ENCODE assay signal across 14 mouse cellular contexts in the genomic region with DNA sequence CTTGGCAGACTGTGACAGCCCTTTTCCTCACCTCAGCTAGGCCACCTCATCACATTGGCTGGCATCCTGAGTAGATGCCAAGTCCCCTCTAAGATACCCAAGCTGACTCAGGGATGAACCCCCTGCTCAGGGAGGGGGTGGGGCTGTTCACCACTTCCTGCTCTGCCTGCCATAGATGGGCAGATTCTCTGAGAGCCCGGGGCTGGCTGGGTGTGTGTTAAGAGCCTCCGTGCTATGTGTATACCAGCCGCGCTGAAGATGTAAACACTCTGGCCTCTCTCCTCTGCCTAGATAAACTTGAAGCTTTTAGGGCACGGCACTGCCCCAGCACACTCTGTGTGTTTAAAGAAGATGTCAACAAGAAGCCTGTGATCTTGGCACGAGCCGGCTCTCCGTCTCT. TPM values are rescaled to one million over a fixed set of nuclear protein-coding genes. Genes with fewer than 3 reads are reported as not detected.
DNase-seq lines count a peak whose midpoint lies in the region; ATAC-seq lines count a peak whose summit lies in the region.
"Had no signal": no experiment of that assay in that cellular context is flagged by ENCODE, and none has a peak within 500 bp of the region (broad histone marks: within the 10 kb centered on the region; RNA-seq: fewer than 3 reads in every experiment).

No protein-coding gene starts in this region.

- no peak overlapping the region for H3K9ac ChIP-seq in liver, embryonic 12.5 days
- H3K9ac ChIP-seq: hindbrain, embryonic 15.5 days; neural tube, embryonic 13.5 days had no signal

- H3K4me1 ChIP-seq in liver, embryonic 12.5 days, result peaks cover 22% of the 10 kb centered on the region
- H3K4me1 ChIP-seq: neural tube, embryonic 13.5 days had no signal

- no peak for ATAC-seq in liver, embryonic 12.5 days

- H3K27ac ChIP-seq in liver, embryonic 12.5 days, result no peak overlapping the region
- H3K27ac ChIP-seq: heart, adult 2 months; hindbrain, embryonic 15.5 days; neural tube, embryonic 13.5 days had no signal

- peaks cover 24% of the 10 kb centered on the region for H3K27me3 ChIP-seq in liver, embryonic 12.5 days (replicated peaks)
- H3K27me3 ChIP-seq: hindbrain, embryonic 15.5 days; neural tube, embryonic 13.5 days had no signal

- no peak overlapping the region for H3K4me3 ChIP-seq in liver, embryonic 12.5 days
- H3K4me3 ChIP-seq: heart, adult 2 months; hindbrain, embryonic 15.5 days; neural tube, embryonic 13.5 days had no signal

- peak; percentile 27 for DNase-seq in liver
- DNase-seq in induced T-regulatory cell, adult 2 months (ENCODE audit: low read depth), result peak; percentile 45
- peak; percentile 71 to 88 for DNase-seq in lung, postnatal 4 days
- peak; percentile 81 for DNase-seq in thymus, postnatal 4 days
- DNase-seq in MN1 (ENCODE audit: low spot score), result no peak
- no peak for DNase-seq in kidney, postnatal 4 days
- DNase-seq in gastrocnemius, postnatal 36 days, result no peak
- DNase-seq: adrenal gland, postnatal 25 days; cerebellum, adult 2 months; heart, adult 2 months had no signal

- H3K4me2 ChIP-seq in liver, embryonic 12.5 days, result no peak overlapping the region
- H3K4me2 ChIP-seq: hindbrain, embryonic 15.5 days; neural tube, embryonic 13.5 days had no signal

- H3K36me3 ChIP-seq in liver, embryonic 12.5 days, result no peaks in the 10 kb centered on the region
- H3K36me3 ChIP-seq: hindbrain, embryonic 15.5 days; neural tube, embryonic 13.5 days had no signal

- intact Hi-C loops in gastrocnemius, postnatal 36 days (cut with DNase I), result loop anchor here (5.0 kb wide), 2 partner anchors 191 to 266 kb away; no protein-coding TSS in a partner anchor

- WGBS in liver, embryonic 12.5 days (ENCODE audit: insufficient replicate concordance), result 34% methylated on average over 8 of the region's 8 CpGs

- peaks cover 7% of the 10 kb centered on the region for H3K9me3 ChIP-seq in liver, embryonic 12.5 days (replicated peaks)
- H3K9me3 ChIP-seq: hindbrain, embryonic 15.5 days; neural tube, embryonic 13.5 days had no signal

RNA-seq across cellular contexts. Expression of a gene that starts 4.4 kb away (rescaled TPM):
- polyA plus RNA-seq in liver, embryonic 12.5 days (2016; fragmentation: Nextera tagmentation; extraction: Ambion mirVana), result not detected in 2 replicates
- not detected for total RNA-seq in gastrocnemius, postnatal 36 days (2021)
- total RNA-seq: heart, adult 2 months had no signal
- polyA plus RNA-seq: heart, adult 2 months; hindbrain, embryonic 15.5 days; spleen, adult 2 months had no signal

RNA-seq across cellular contexts. Expression of a gene that starts 16.8 kb away (rescaled TPM):
- polyA plus RNA-seq in liver, embryonic 12.5 days (2016; fragmentation: Nextera tagmentation; extraction: Ambion mirVana), result 8.9 and 11.6 TPM in 2 replicates
- 1 to 10 TPM; 3.5 to 6.4 TPM for total RNA-seq in gastrocnemius, postnatal 36 days (2021)

Comparison
In these comparisons a context has a peak if more than half of its experiments do, and no peak if none do; other contexts are left out.
1. DNase-seq: peak in liver (single experiment), induced T-regulatory cell, adult 2 months (single experiment), lung, postnatal 4 days (2 of 2) and thymus, postnatal 4 days (single experiment); none in MN1 (single experiment), kidney, postnatal 4 days (0 of 2) and gastrocnemius, postnatal 36 days (0 of 2).